Mouse (Mus musculus) CD4-positive helper T cell, adult 2 months (primary cell): Measurements from ENCODE around the gene Utf1.
A peak's percentile ranks its signal among the peaks of the same experiment; 100 is the strongest.

Source experiments
- DNase-seq: peaks from one replicate; pipeline ENCODE4 v3.0.0-alpha.2; 2012; ENCODE audit warnings: low read depth, missing footprints, low spot score

The Utf1 gene

GRCm38 (mm10) chr7:139943674-139944281, at the start of gene Utf1:
Utf1 (plus strand) TSS chr7:139943789.
- peak; percentile 61 for DNase-seq

GRCm38 (mm10) chr7:139894655-139895557, 48.7 kb upstream of the Utf1 start, which contains the start of gene Kndc1:
Kndc1 (plus strand) TSS chr7:139894696.
- DNase-seq, result no peak

GRCm38 (mm10) chr7:139896271-139896670, 47.3 kb upstream of the Utf1 start:
- DNase-seq, result no peak

- no peak for DNase-seq
Observed at GRCm38 (mm10) chr7:139896796-139897195, 46.8 kb upstream of the Utf1 start.

GRCm38 (mm10) chr7:139898606-139899005, 45.0 kb upstream of the Utf1 start:
- no peak for DNase-seq

GRCm38 (mm10) chr7:139899505-139899904, 44.1 kb upstream of the Utf1 start:
- no peak for DNase-seq

GRCm38 (mm10) chr7:139900456-139900855, 43.1 kb upstream of the Utf1 start:
- DNase-seq, result no peak

- DNase-seq, result no peak
Observed at GRCm38 (mm10) chr7:139900896-139901295, 42.7 kb upstream of the Utf1 start.

GRCm38 (mm10) chr7:139901981-139902380, 41.6 kb upstream of the Utf1 start:
- no peak for DNase-seq

- no peak for DNase-seq
Observed at GRCm38 (mm10) chr7:139905261-139905660, 38.3 kb upstream of the Utf1 start.

- peak; percentile 64 for DNase-seq
Observed at GRCm38 (mm10) chr7:139905661-139906060, 37.9 kb upstream of the Utf1 start.

GRCm38 (mm10) chr7:139908176-139908575, 35.4 kb upstream of the Utf1 start:
- DNase-seq, result no peak

GRCm38 (mm10) chr7:139909469-139909868, 34.1 kb upstream of the Utf1 start:
- DNase-seq, result no peak

- DNase-seq, result no peak
Observed at GRCm38 (mm10) chr7:139910204-139910835, 33.3 kb upstream of the Utf1 start.

GRCm38 (mm10) chr7:139914141-139915047, 29.2 kb upstream of the Utf1 start:
- peak; percentile 23 for DNase-seq

GRCm38 (mm10) chr7:139915646-139916257, 27.8 kb upstream of the Utf1 start:
- DNase-seq, result peak; percentile 9

GRCm38 (mm10) chr7:139916345-139916744, 27.2 kb upstream of the Utf1 start:
- DNase-seq, result no peak

GRCm38 (mm10) chr7:139918262-139918661, 25.3 kb upstream of the Utf1 start:
- DNase-seq, result no peak

- peak; percentile 29 for DNase-seq
Observed at GRCm38 (mm10) chr7:139930732-139931131, 12.9 kb upstream of the Utf1 start.

GRCm38 (mm10) chr7:139936705-139937104, 6.9 kb upstream of the Utf1 start:
- DNase-seq, result no peak

GRCm38 (mm10) chr7:139937138-139937537, 6.5 kb upstream of the Utf1 start:
- no peak for DNase-seq
